In genomic region chr16:76454741-76455465, GRCm38 (mm10) we compare ENCODE assay signal across 11 mouse cellular contexts.
DNase-seq lines count a peak whose midpoint lies in the region; ATAC-seq and TF ChIP-seq lines count a peak whose summit lies in the region.
"Had no signal": no experiment of that assay in that cellular context is flagged by ENCODE, and none has a peak within 500 bp of the region (broad histone marks: within the 10 kb centered on the region; RNA-seq: fewer than 3 reads in every experiment).

No protein-coding gene starts in this region.

- no peak for TF ChIP-seq CTCF in lung, adult 2 months (IDR thresholded peaks at IDR 0.05; ENCODE audit: insufficient read depth, low read length)

- H3K9me3 ChIP-seq in kidney, embryonic 15.5 days (replicated peaks), result no peaks in the 10 kb centered on the region

- DNase-seq in cerebellum, postnatal 14 days, result peak; percentile 18 to 24
- DNase-seq in cerebellum, postnatal 4 days (ENCODE audit: low spot score in 2 of 2), result no peak
- peak; percentile 59 for DNase-seq in 3T3-L1 (ENCODE audit: low read depth, low spot score)
- peak; percentile 10 for DNase-seq in lung, adult 2 months
- DNase-seq in frontal cortex, postnatal 10 days (ENCODE audit: low spot score in 2 of 2), result no peak
- DNase-seq in c-Kit-positive CD71-positive TER-119-positive erythroid progenitor cells, embryonic 14.5 days (ENCODE audit: low spot score), result no peak
- DNase-seq: forebrain, postnatal 0 days; right cerebral cortex, postnatal 14 days; thymus, postnatal 4 days had no signal

- peak; percentile 48 for ATAC-seq in kidney, embryonic 15.5 days (replicated peaks; ENCODE audit: low FRiP score)
- ATAC-seq in activated CD4-positive, CD25-positive, alpha-beta regulatory T cell, adult 4 months, result no peak
- ATAC-seq: forebrain, postnatal 0 days had no signal

- no peaks in the 10 kb centered on the region for H3K27me3 ChIP-seq in kidney, embryonic 15.5 days

- H3K4me1 ChIP-seq in kidney, embryonic 15.5 days, result peaks cover 20% of the 10 kb centered on the region
- no peaks in the 10 kb centered on the region for H3K4me1 ChIP-seq in lung, adult 2 months (ENCODE audit: control insufficient read depth, insufficient read depth, low read length)

- no peak overlapping the region for H3K9ac ChIP-seq in kidney, embryonic 15.5 days
- H3K9ac ChIP-seq: forebrain, postnatal 0 days had no signal

- 0 out of 2 replicates have a peak overlapping the region, but pooled peaks have one; percentile 14 for H3K4me2 ChIP-seq in kidney, embryonic 15.5 days

- no peak overlapping the region for H3K4me3 ChIP-seq in kidney, embryonic 15.5 days (replicated peaks)
- H3K4me3 ChIP-seq in lung, adult 2 months (replicated peaks; ENCODE audit: extremely low read depth, low read depth, low read length), result no peak overlapping the region

- no peak for TF ChIP-seq POLR2A in lung, adult 2 months (IDR thresholded peaks at IDR 0.05; ENCODE audit: borderline replicate concordance, extremely low read depth, low read depth, low read length)

- peak overlapping the region; percentile 33; the same call in 1 of the 2 replicates for H3K27ac ChIP-seq in kidney, embryonic 15.5 days

- WGBS in kidney, embryonic 15.5 days, result 43% methylated on average over 17 of the region's 17 CpGs
- WGBS in lung, adult 2 months, result 69% methylated on average over 17 of the region's 17 CpGs

- H3K36me3 ChIP-seq in kidney, embryonic 15.5 days, result no peaks in the 10 kb centered on the region

Comparison
In these comparisons a context has a peak if more than half of its experiments do, and no peak if none do; other contexts are left out.
1. DNase-seq: peak in cerebellum, postnatal 14 days (2 of 2), 3T3-L1 (single experiment) and lung, adult 2 months (single experiment); none in cerebellum, postnatal 4 days (0 of 2), frontal cortex, postnatal 10 days (0 of 2) and c-Kit-positive CD71-positive TER-119-positive erythroid progenitor cells, embryonic 14.5 days (single experiment).